Mouse (Mus musculus) heart, embryonic 15.5 days (tissue): ENCODE results near the gene Adamts17. TPM values are rescaled to one million over a fixed set of nuclear protein-coding genes. Genes with fewer than 3 reads are reported as not detected.

Source experiments
- ATAC-seq: fragments of 200-750 bp; cut with Nextera tagmentation; replicated peaks from 2 replicates; pipeline ENCODE4 v1.8.0; 2017; ENCODE audit warnings: low read depth, moderate TSS enrichment; ENCODE audit not compliant: insufficient number of reproducible peaks, insufficient read depth, low FRiP score
- H3K27ac ChIP-seq: fragments of 300-500 bp; sonication (generic); 2 replicates; pipeline ENCODE4 v1.5.1; 2015; ENCODE audit warnings: mild to moderate bottlenecking, inconsistent platforms
- H3K27me3 ChIP-seq: fragments of 300-500 bp; sonication (generic); 2 replicates; pipeline ENCODE4 v1.6.1; 2015; ENCODE audit warnings: inconsistent platforms
- H3K36me3 ChIP-seq: fragments of 300-500 bp; sonication (generic); 2 replicates; pipeline ENCODE4 v1.6.1; 2015; ENCODE audit warnings: mild to moderate bottlenecking, inconsistent platforms
- H3K4me1 ChIP-seq: fragments of 300-500 bp; sonication (generic); replicated peaks from 2 replicates; pipeline ENCODE4 v1.6.1; 2015; ENCODE audit warnings: inconsistent platforms
- H3K4me2 ChIP-seq: fragments of 300-500 bp; sonication (generic); 2 replicates; pipeline ENCODE4 v1.6.1; 2015; ENCODE audit warnings: inconsistent platforms, mild to moderate bottlenecking, moderate library complexity
- H3K4me3 ChIP-seq: fragments of 300-500 bp; sonication (generic); 2 replicates; pipeline ENCODE4 v1.5.1; 2015; ENCODE audit warnings: mild to moderate bottlenecking, inconsistent platforms
- H3K9ac ChIP-seq: fragments of 300-500 bp; sonication (generic); 2 replicates; pipeline ENCODE4 v1.6.1; 2015; ENCODE audit warnings: mild to moderate bottlenecking, inconsistent platforms
- H3K9me3 ChIP-seq: fragments of 300-500 bp; sonication (generic); replicated peaks from 2 replicates; pipeline ENCODE4 v1.6.1; 2016; ENCODE audit warnings: inconsistent platforms
- WGBS: fragments of 180-500 bp; shearing (Covaris S2); methylation state at CpG from one replicate; pipeline ENCODE4 v1.1.7; 2015; ENCODE audit warnings: mixed read lengths; 5-methylcytosine and 5-hydroxymethylcytosine counted together
- polyA plus RNA-seq: library from polyadenylated mRNA; unstranded; fragments of >200 nt; fragmentation: Nextera tagmentation; extraction: Ambion mirVana; gene quantifications from 2 replicates; pipeline ENCODE4 v1.2.1, GENCODE M21; 2015

Gene Adamts17
- polyA plus RNA-seq, 1 experiment from 2014 or later, result 5.1 TPM

DNA sequence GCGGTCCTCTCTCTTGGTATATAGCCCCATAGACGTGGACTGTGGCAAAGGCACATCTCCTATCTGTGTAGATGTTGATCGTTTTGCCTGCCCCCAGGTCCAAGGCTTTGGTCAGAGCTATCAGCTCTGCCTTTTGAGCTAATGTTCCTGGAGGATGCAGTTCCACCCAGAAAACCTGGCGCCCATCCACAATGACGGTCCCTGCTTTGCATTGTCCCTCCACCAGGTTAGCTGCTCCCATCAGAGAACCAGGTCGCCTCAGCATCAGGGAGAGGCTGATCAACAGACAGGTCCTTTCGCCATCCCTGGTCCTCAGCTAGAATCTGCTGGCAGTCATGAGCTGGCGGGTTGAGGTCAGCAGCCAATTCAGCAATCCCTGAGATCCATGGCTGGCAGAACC, 322.6 kb downstream of the Adamts17 start:
- H3K4me2 ChIP-seq, result no peak overlapping the region
- 84% methylated on average over 8 of the region's 8 CpGs for WGBS
- no peak for ATAC-seq
- no peaks in the 10 kb centered on the region for H3K4me1 ChIP-seq
- no peak overlapping the region for H3K27ac ChIP-seq
- no peaks in the 10 kb centered on the region for H3K9me3 ChIP-seq
- H3K36me3 ChIP-seq, result no peaks in the 10 kb centered on the region
- H3K4me3 ChIP-seq, result no peak overlapping the region
- no peak overlapping the region for H3K9ac ChIP-seq
- H3K27me3 ChIP-seq, result no peaks in the 10 kb centered on the region

DNA sequence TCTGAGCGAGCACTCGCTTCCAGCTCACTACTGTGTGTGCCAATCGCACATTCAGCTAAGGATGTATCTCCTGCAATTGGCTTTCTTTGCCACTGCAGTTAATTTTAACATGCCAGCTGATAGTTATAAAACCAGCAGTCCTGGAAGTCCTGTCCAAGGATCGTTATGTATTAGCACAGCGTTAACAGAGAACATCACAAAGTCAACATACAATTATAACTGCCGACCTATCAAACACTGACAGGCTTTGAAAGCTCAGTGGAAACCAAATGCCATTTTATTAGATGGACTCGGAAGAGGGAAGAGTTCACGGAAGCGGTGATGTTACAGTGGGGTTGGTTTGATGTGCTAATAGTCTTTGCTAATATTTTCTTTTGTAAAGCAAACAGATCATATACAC, 328.8 kb downstream of the Adamts17 start:
- H3K27ac ChIP-seq, result no peak overlapping the region
- ATAC-seq, result no peak
- H3K4me1 ChIP-seq, result no peaks in the 10 kb centered on the region
- no peaks in the 10 kb centered on the region for H3K36me3 ChIP-seq
- H3K9ac ChIP-seq, result no peak overlapping the region
- no peaks in the 10 kb centered on the region for H3K27me3 ChIP-seq
- no peak overlapping the region for H3K4me2 ChIP-seq
- no peaks in the 10 kb centered on the region for H3K9me3 ChIP-seq
- 89% methylated on average over 9 of the region's 9 CpGs for WGBS
- no peak overlapping the region for H3K4me3 ChIP-seq

- Histone ChIP-seq H3K27ac (no peak overlapping the region), H3K36me3 (no peaks in the 10 kb centered on the region), H3K27me3 (no peaks in the 10 kb centered on the region), H3K9me3 (no peaks in the 10 kb centered on the region), H3K9ac (no peak overlapping the region), H3K4me3 (no peak overlapping the region), H3K4me1 (no peaks in the 10 kb centered on the region), H3K4me2 (no peak overlapping the region)
- WGBS, result 59% methylated on average over 9 of the region's 9 CpGs
- no peak for ATAC-seq
Observed at GRCm38 (mm10) chr7:67168763-67169569, 329.4 kb downstream of the Adamts17 start.

DNA sequence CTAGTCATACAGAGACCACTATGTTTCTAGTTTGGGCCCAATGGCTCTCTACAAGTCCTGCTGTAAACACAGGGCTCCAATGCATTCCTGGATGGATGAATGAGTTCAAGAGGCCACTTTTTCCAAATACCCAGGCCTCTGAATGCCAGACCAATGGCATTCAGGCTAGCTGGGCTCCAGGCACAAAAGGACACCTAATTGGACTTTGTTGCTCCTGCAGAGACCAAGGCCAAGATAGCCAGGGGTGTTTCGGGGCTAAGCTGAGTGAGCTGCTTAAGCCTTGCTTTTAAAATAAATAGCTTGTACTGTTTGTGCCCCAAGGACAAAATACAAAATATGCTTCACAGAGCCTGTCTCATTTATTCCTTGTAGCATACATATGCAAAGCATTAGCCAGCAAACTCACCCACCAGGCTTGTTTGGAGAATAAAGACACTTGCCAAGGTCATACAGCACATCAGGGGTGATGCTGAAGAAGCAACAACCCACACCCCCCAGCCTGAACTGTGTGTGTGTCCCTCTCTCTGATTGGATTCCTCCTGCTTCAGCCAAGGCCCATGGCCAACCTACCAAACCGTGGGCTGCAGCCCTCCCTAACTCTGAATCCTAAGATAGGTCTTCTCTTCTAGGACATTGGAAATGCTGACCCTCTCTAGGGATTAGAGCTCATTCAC, 334.1 kb downstream of the Adamts17 start:
- H3K4me1 ChIP-seq, result no peaks in the 10 kb centered on the region
- H3K4me2 ChIP-seq, result no peak overlapping the region
- no peaks in the 10 kb centered on the region for H3K9me3 ChIP-seq
- 69% methylated on average over 2 of the region's 2 CpGs for WGBS
- H3K9ac ChIP-seq, result no peak overlapping the region
- no peak overlapping the region for H3K4me3 ChIP-seq
- no peaks in the 10 kb centered on the region for H3K36me3 ChIP-seq
- ATAC-seq, result no peak
- H3K27ac ChIP-seq, result no peak overlapping the region
- no peaks in the 10 kb centered on the region for H3K27me3 ChIP-seq

GRCm38 (mm10) chr7:67183786-67184185, 344.3 kb downstream of the Adamts17 start:
- H3K9me3 ChIP-seq, result no peaks in the 10 kb centered on the region
- no peaks in the 10 kb centered on the region for H3K4me1 ChIP-seq
- H3K27me3 ChIP-seq, result no peaks in the 10 kb centered on the region
- H3K9ac ChIP-seq, result no peak overlapping the region
- ATAC-seq, result no peak
- no peak overlapping the region for H3K27ac ChIP-seq
- 29% methylated on average over 4 of the region's 4 CpGs for WGBS
- H3K4me2 ChIP-seq, result no peak overlapping the region
- no peaks in the 10 kb centered on the region for H3K36me3 ChIP-seq
- H3K4me3 ChIP-seq, result no peak overlapping the region

GRCm38 (mm10) chr7:67199412-67199811, 359.9 kb downstream of the Adamts17 start:
- Histone ChIP-seq H3K4me3 (no peak overlapping the region), H3K4me1 (no peaks in the 10 kb centered on the region), H3K4me2 (no peak overlapping the region), H3K9me3 (no peaks in the 10 kb centered on the region), H3K27me3 (no peaks in the 10 kb centered on the region), H3K27ac (no peak overlapping the region), H3K9ac (no peak overlapping the region), H3K36me3 (no peaks in the 10 kb centered on the region)
- ATAC-seq, result no peak
- 16% methylated on average over 10 of the region's 10 CpGs for WGBS

Other genes with a start within 250 kb of the Adamts17 start
- 8.4 and 11.8 TPM in 2 replicates for gene Asb7, start 150.1 kb upstream of the Adamts17 start, polyA plus RNA-seq
- 8.8 and 10.2 TPM in 2 replicates for gene Lins1, start 149.8 kb upstream of the Adamts17 start, polyA plus RNA-seq
- 0.47 and 0.85 TPM in 2 replicates for gene Cers3, start 96.2 kb upstream of the Adamts17 start, polyA plus RNA-seq